ENCODE assay signal across 10 mouse cellular contexts in genomic region chr2:37842151-37842569, GRCm38 (mm10).
DNase-seq lines count a peak whose midpoint lies in the region; ATAC-seq lines count a peak whose summit lies in the region.
"Had no signal": no experiment of that assay in that cellular context is flagged by ENCODE, and none has a peak within 500 bp of the region (broad histone marks: within the 10 kb centered on the region; RNA-seq: fewer than 3 reads in every experiment).

No protein-coding gene starts in this region.

- peaks cover 18% of the 10 kb centered on the region for H3K4me1 ChIP-seq in heart, embryonic 10.5 days
- peaks cover 18% of the 10 kb centered on the region for H3K4me1 ChIP-seq in hindbrain, embryonic 12.5 days
- H3K4me1 ChIP-seq in midbrain, embryonic 16.5 days (ENCODE audit: control insufficient read depth, insufficient read depth, low read length), result peaks cover 18% of the 10 kb centered on the region
- H3K4me1 ChIP-seq in intestine, embryonic 16.5 days (ENCODE audit: control insufficient read depth, insufficient read depth, low read length), result peaks cover 7% of the 10 kb centered on the region; the same call in 1 of the 2 replicates

- H3K27ac ChIP-seq in heart, embryonic 10.5 days, result peak overlapping the region; percentile 56; the same call in 1 of the 2 replicates
- H3K27ac ChIP-seq in hindbrain, embryonic 12.5 days, result peak overlapping the region; percentile 70
- H3K27ac ChIP-seq in midbrain, embryonic 16.5 days (ENCODE audit: low read length), result peak overlapping the region; percentile 83
- no peak overlapping the region for H3K27ac ChIP-seq in intestine, embryonic 16.5 days (ENCODE audit: low read length)

- WGBS in heart, embryonic 10.5 days, result 19% methylated on average over 7 of the region's 7 CpGs
- WGBS in hindbrain, embryonic 12.5 days, result 5% methylated on average over 7 of the region's 7 CpGs
- 3% methylated on average over 7 of the region's 7 CpGs for WGBS in midbrain, embryonic 16.5 days
- 30% methylated on average over 7 of the region's 7 CpGs for WGBS in intestine, embryonic 16.5 days

- H3K4me2 ChIP-seq in hindbrain, embryonic 12.5 days (replicated peaks), result no peak overlapping the region
- peak overlapping the region; percentile 2; the same call in 1 of the 2 replicates for H3K4me2 ChIP-seq in midbrain, embryonic 16.5 days (ENCODE audit: low read length)
- H3K4me2 ChIP-seq in intestine, embryonic 16.5 days (ENCODE audit: low read depth, low read length), result no peak overlapping the region

- H3K27me3 ChIP-seq in heart, embryonic 10.5 days (ENCODE audit: insufficient read depth, poor library complexity, severe bottlenecking), result no peaks in the 10 kb centered on the region
- no peaks in the 10 kb centered on the region for H3K27me3 ChIP-seq in hindbrain, embryonic 12.5 days
- H3K27me3 ChIP-seq in midbrain, embryonic 16.5 days (ENCODE audit: control insufficient read depth, insufficient read depth, low read depth, low read length), result no peaks in the 10 kb centered on the region
- H3K27me3 ChIP-seq in intestine, embryonic 16.5 days (replicated peaks; ENCODE audit: control insufficient read depth, insufficient read depth, low read length), result no peaks in the 10 kb centered on the region

- no peaks in the 10 kb centered on the region for H3K9me3 ChIP-seq in heart, embryonic 10.5 days
- no peaks in the 10 kb centered on the region for H3K9me3 ChIP-seq in hindbrain, embryonic 12.5 days (replicated peaks)
- no peaks in the 10 kb centered on the region for H3K9me3 ChIP-seq in midbrain, embryonic 16.5 days (replicated peaks; ENCODE audit: control insufficient read depth, low read length, poor library complexity, severe bottlenecking)
- H3K9me3 ChIP-seq in intestine, embryonic 16.5 days (ENCODE audit: control insufficient read depth, low read length), result no peaks in the 10 kb centered on the region

- H3K4me3 ChIP-seq in heart, embryonic 10.5 days, result no peak overlapping the region
- H3K4me3 ChIP-seq in hindbrain, embryonic 12.5 days, result no peak overlapping the region
- H3K4me3 ChIP-seq in midbrain, embryonic 16.5 days (ENCODE audit: low read depth, low read length), result no peak overlapping the region
- no peak overlapping the region for H3K4me3 ChIP-seq in intestine, embryonic 16.5 days (ENCODE audit: low read length)

- DNase-seq in heart, embryonic 10.5 days (ENCODE audit: low spot score), result no peak
- no peak for DNase-seq in heart, adult 11 months
- peak; percentile 23 for DNase-seq in embryo, embryonic 11.5 days (ENCODE audit: low read depth, low spot score)
- no peak for DNase-seq in cerebellum, adult 11-12 months
- no peak for DNase-seq in adrenal gland, postnatal 14 days
- DNase-seq: B cell, adult 2 months; layer of hippocampus, postnatal 36 days had no signal

- ATAC-seq in hindbrain, embryonic 12.5 days (ENCODE audit: low FRiP score), result peak; percentile 90
- peak; percentile 87 for ATAC-seq in midbrain, embryonic 16.5 days
- no peak for ATAC-seq in intestine, embryonic 16.5 days

- peaks cover 4% of the 10 kb centered on the region; the same call in 1 of the 2 replicates for H3K36me3 ChIP-seq in heart, embryonic 10.5 days
- H3K36me3 ChIP-seq in hindbrain, embryonic 12.5 days, result no peaks in the 10 kb centered on the region
- no peaks in the 10 kb centered on the region for H3K36me3 ChIP-seq in midbrain, embryonic 16.5 days (ENCODE audit: control insufficient read depth, insufficient read depth, low read length)
- no peaks in the 10 kb centered on the region for H3K36me3 ChIP-seq in intestine, embryonic 16.5 days (ENCODE audit: control insufficient read depth, insufficient read depth, low read length)

- H3K9ac ChIP-seq in hindbrain, embryonic 12.5 days, result no peak overlapping the region
- H3K9ac ChIP-seq in midbrain, embryonic 16.5 days (ENCODE audit: low read depth, low read length), result peak overlapping the region; percentile 34; the same call in 1 of the 2 replicates
- no peak overlapping the region for H3K9ac ChIP-seq in intestine, embryonic 16.5 days (ENCODE audit: low read depth, low read length)
